Mouse (Mus musculus) Patski (cell line): ENCODE results near the gene Kpnb1. TPM values are rescaled to one million over a fixed set of nuclear protein-coding genes. Genes with fewer than 3 reads are reported as not detected.

ENCODE experiments used
- ATAC-seq: fragments of 100-300 bp; one replicate; pipeline ENCODE4 v1.8.0; 2021
- CTCF ChIA-PET: fragments of 350-600 bp; sonication (Branson Sonifier 250); formaldehyde crosslinking; loops from one replicate; lab custom pipeline; 2022; ENCODE audit warnings: inconsistent platforms; lab: Charles Lee
- POLR2A ChIA-PET: fragments of 350-600 bp; sonication (Branson Sonifier 250); formaldehyde crosslinking; loops from one replicate; lab custom pipeline; 2022; ENCODE audit warnings: antibody characterized with exemption, inconsistent platforms; lab: Charles Lee
- DNase-seq: peaks from one replicate; pipeline ENCODE4 v3.0.0-alpha.2; 2011; ENCODE audit warnings: low read depth, low spot score
- H3K27me3 ChIP-seq: fragments of 371-371 bp; one replicate; pipeline ENCODE4 v1.5.1; 2021
- CTCF ChIP-seq: fragments of 100-300 bp; IDR thresholded peaks from one replicate; pipeline ENCODE4 v1.5.1; 2021
- in situ Hi-C: fragments of 300-500 bp; cut with MboI; formaldehyde crosslinking; loops from 3 replicates; pipeline ENCODE4 v1.11.1; 2018; ENCODE audit warnings: low pct_unique_long_range_greater_than_20kb, mixed read lengths
- polyA plus RNA-seq: library from polyadenylated mRNA; unstranded; gene quantifications from one replicate; pipeline ENCODE4 v1.2.3, GENCODE M21; 2021

Gene Kpnb1
- polyA plus RNA-seq, 1 experiment from 2014 or later = 187 TPM

- no peak for ATAC-seq
- DNase-seq = no peak
- ChIA-PET POLR2A (no interaction called here), CTCF (no interaction called here)
- H3K27me3 ChIP-seq = peaks cover 45% of the 10 kb centered on the region
- no peak for TF ChIP-seq CTCF
- in situ Hi-C loops = no loop called here
These were observed 60.0 kb downstream of the Kpnb1 start for GRCm38 (mm10) chr11:97127470-97128223.

DNA sequence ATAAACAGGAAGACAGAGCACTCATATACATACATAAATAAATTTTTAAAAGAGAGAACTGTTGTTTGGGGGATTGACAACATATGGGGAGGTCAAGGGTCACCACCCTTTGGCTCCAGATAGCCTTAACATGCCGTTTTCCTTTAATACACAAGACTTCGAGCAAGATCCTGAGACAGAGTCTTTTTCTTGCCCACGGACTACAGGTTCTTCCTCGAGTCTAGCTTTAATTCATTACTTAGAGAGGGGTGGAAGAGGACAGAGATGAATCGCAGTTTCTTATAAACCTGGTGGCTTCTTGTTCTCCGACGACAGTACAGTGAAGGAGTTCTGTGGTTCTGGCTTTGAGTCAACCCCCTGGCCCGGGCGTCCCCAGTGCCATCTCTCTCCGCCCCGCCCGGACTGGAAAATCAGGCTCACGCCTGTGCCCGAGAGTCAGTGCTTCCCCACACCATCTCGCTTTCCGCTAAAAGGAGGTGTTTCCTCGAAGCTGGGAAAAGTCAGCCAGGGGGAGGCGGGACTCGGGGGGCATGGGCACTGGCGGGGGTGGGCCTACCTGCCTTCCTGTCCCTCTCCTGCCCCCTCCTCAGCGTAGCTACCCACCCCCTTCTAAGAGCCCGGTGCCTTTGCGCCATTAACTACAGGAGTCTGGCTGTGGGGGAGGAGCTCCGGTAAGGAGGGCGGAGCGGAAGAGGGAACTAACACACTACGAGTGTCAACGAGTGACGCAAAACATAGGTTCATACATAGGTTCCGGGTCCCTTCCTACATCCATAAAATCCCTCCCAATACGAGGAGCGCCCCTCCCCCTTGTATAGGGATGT, 60.8 kb downstream of the Kpnb1 start:
- DNase-seq (no peak), ATAC-seq (no peak)
- POLR2A ChIA-PET = no interaction called here
- in situ Hi-C loops = no loop called here
- CTCF ChIA-PET = no interaction called here
- no peak for TF ChIP-seq CTCF
- H3K27me3 ChIP-seq = peaks cover 40% of the 10 kb centered on the region

DNA sequence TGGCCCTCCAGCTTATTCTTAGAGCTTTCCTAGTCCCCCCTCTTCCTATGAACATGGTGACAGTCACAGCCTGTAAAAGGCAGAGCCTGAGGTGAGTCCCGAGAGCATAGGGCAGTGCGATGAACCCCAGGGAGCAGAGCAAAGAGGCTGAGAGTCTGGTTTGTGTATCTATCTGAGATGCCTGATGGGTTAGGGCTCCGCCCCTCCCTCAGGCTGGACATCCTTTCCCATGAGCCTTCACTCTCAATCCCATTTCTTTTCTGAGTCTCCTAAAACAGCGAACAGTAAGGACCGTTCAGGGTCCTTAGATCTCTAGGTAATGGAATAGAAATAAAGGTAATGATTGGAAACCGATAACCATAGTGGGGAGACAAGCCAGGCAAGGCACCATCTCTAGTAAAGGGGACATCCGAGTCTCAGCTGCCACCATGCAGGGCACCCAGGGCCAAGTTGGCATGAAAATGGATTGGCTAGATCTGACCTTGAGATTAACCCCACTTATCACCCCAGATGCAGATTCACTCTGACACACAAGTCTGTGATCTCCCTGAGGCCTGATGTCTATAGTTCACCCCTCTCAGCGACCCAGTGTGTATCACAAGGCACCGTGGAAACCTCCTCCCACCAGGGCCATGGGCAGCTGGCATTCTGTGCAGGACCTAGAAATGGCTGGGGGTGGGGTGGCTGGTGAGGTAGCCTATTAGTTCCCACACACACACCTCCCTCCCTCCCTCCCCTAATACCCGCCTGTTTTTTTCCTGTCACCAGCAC, 63.2 kb downstream of the Kpnb1 start:
- in situ Hi-C loops = no loop called here
- no peak for DNase-seq
- no peak for TF ChIP-seq CTCF
- ATAC-seq = no peak
- CTCF ChIA-PET = interaction anchor here (0.6 kb wide), 1 partner anchor 10 kb away, joined by 3 read pairs; no protein-coding TSS in a partner anchor
- POLR2A ChIA-PET = no interaction called here
- H3K27me3 ChIP-seq = peaks cover 26% of the 10 kb centered on the region

DNA sequence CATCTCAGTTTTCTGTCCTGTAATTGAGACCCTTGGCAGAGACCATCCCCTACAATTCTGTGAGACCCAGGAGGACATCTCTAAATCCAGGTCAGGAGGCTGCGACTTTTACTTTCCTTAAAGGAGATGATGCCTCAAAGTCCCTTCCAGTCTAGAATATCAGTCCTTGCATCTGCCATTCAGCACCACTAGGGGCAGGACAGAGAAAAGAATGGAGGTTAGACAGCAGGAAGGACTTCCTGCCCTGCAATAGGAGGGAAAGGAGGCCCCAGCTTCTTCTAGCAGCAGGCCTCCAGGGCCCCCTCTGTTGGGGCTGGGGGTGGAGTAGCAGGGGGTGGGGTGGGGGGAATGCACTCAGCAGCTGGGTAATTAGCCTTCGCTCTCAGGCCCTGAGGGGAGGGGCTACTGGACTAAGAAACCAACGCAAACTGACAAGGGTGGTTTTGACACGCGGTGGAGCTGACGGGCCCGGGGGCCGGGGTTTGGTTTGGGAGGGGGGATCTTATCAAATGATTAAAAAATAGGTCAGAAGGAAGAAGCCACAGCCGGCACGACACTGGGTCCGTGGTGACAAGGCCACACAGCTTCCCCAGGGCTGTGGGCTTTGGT, 64.3 kb downstream of the Kpnb1 start:
- ATAC-seq = no peak
- ChIA-PET POLR2A (no interaction called here), CTCF (interaction anchor here (0.6 kb wide), 1 partner anchor 9 kb away, joined by 3 read pairs; no protein-coding TSS in a partner anchor)
- no peak for TF ChIP-seq CTCF
- H3K27me3 ChIP-seq = peaks cover 16% of the 10 kb centered on the region
- no peak for DNase-seq
- in situ Hi-C loops = no loop called here

DNA sequence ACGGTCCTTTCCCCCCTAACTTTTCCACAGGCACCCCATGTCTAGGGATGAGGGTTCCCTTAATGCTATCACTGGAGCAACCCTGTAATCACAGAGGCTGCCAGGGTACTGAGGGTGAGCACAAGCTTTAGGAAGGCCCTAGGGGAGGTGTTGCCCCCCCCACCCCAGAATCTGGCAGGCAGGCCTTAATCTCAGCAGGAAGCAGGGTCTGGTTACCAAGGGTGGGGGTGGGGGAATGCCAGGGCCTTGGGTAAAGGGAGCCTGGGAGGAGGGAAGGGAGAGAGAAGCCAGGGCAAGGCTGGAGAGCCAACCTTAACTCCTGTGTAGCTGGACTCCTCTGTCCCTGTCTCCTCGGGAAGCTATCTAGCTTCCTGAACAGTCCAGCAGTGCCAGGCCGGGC, 67.0 kb downstream of the Kpnb1 start:
- ATAC-seq (no peak), DNase-seq (no peak)
- H3K27me3 ChIP-seq = peaks cover 23% of the 10 kb centered on the region
- CTCF ChIA-PET = no interaction called here
- POLR2A ChIA-PET = no interaction called here
- in situ Hi-C loops = no loop called here
- no peak for TF ChIP-seq CTCF

DNA sequence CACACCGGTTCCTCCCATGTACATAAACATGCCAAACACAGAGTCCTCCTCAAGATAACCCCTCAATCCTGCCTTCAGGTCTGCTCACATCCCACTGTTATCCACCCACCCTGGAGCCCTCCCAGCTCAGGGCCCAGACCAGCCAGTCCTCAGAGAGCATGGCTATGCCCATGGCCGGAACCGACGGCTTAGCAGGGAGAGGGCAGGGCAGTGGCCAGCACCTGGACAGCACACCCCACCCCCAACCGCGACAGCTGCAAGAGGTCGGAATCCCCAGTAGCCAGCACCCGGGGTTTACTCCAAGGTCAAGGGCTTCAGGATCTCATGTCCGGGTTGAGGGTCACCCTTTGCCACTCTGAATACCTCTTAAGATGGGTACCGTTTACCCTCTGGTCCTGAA, 67.5 kb downstream of the Kpnb1 start:
- in situ Hi-C loops = no loop called here
- ChIA-PET CTCF (no interaction called here), POLR2A (no interaction called here)
- ATAC-seq = no peak
- no peak for TF ChIP-seq CTCF
- H3K27me3 ChIP-seq = peaks cover 26% of the 10 kb centered on the region
- DNase-seq = no peak

DNA sequence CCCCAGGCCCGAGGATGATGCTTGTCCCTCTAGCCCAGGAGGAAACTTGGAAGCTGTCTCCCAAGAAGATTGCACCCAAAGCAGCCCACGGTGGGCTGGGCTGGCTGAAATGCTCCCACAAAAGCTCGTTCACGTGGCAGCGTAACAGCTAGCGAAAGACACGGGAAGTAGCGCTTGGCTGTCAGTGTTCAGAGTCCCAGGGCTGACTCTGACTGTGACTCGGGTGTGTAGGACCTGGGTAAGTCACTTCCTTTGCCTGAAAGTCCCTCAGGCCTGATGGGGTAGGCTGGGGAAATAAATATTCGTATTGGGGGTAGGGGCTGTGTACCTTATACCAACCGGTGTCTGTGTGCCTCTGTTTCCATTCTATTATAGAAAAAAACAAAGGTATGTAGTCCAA, 71.9 kb downstream of the Kpnb1 start:
- in situ Hi-C loops = no loop called here
- peaks cover 50% of the 10 kb centered on the region for H3K27me3 ChIP-seq
- TF ChIP-seq CTCF = no peak
- ChIA-PET POLR2A (interaction anchor here (0.5 to 0.6 kb wide), 2 partner anchors 20 to 858 kb away, joined by 3 read pairs; no protein-coding TSS in a partner anchor), CTCF (interaction anchor here (1.5 kb wide), 1 partner anchor 14 kb away, joined by 3 read pairs; no protein-coding TSS in a partner anchor)
- no peak for ATAC-seq
- no peak for DNase-seq

DNA sequence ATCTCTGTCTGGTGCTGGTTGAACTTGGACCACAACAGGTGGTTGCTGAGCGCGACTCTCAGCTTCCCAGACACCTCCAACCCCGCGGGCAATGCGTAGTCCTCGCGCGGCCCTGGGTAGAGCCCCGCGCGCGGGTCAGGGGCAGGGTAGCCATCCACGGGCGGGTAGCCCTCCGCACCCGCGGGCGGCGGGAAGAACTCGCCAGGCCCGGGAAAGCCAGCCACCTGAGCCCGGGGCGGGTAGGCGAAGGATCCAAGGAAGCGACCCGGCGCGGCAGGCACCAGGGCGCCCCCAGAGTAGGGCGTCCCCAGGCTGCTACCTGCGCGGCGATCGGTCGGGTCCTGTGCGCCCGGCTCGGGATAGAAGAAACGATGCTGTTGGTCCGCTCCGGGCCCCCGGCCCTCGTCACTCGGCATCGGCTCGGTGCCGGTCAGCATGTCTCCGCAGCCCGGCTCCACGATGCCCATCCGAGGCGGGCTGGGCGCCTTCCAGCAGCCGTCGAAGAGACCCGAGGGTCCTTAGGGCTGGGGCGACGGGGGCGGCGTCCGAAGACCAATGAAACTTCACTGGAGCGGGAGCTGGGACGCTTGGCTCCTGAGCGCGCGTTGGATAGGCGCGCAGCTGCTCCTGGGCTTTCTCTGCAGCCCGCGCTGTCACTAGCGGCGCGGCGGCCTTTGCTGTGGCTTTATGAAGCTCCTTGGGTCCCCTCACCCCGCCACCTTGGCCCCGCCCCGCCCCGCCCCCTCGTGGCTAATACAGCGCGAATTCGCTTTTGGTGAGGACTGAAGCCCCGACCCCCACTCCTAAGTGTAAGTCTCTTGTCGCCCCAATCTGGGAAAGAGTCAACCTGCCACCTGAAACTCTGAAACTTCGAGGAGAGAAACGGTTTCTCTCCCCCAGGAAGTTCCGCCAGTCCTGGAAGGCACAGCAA, 72.7 kb downstream of the Kpnb1 start, which contains the start of gene Tbx21:
Gene Tbx21, minus strand, starts transcription at position 661 of the 931 bp plus-strand sequence.
- TF ChIP-seq CTCF = no peak
- ChIA-PET CTCF (no interaction called here), POLR2A (no interaction called here)
- peaks cover 51% of the 10 kb centered on the region for H3K27me3 ChIP-seq
- in situ Hi-C loops = no loop called here
- DNase-seq (no peak), ATAC-seq (no peak)

DNA sequence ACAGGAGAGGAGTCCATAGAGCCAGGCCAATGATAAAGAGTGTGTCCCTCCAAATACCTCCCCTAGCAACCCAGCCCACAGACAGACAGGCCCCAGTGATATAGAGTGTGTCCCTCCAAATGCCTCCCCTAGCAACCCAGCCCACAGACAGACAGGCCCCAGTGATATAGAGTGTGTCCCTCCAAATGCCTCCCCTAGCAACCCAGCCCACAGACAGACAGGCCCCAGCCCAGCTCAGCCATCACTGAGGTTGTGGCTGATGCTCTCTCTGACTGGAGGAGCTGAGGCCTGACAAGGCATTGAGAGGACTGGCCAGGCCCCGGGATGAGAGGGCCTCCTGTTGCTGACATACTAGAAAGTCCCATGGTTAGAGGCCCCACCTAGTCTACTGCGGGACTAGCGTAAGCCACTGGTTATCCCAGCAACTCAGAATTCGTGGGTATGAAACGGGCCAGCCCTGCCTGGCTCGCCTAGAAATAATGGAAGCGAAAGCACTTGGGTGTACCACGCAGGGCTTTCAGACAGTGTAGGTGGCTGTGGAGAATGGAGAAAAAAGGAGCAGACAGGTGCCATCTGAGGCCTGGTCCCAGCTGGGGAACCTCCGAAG, 75.1 kb downstream of the Kpnb1 start:
- no peak for ATAC-seq
- CTCF ChIA-PET = no interaction called here
- H3K27me3 ChIP-seq = peaks cover 58% of the 10 kb centered on the region
- in situ Hi-C loops = no loop called here
- DNase-seq = no peak
- POLR2A ChIA-PET = no interaction called here
- TF ChIP-seq CTCF = no peak

Other genes starting within 250 kb of the Kpnb1 start
- 26.5 TPM for gene Pnpo, start 243.9 kb downstream of the Kpnb1 start, polyA plus RNA-seq
- gene Sp2, start 204.9 kb downstream of the Kpnb1 start, polyA plus RNA-seq = 13.0 TPM
- 0.53 TPM for gene Sp6, start 174.5 kb downstream of the Kpnb1 start, polyA plus RNA-seq
- 47.0 TPM for gene Scrn2, start 157.9 kb downstream of the Kpnb1 start, polyA plus RNA-seq
- 5.4 TPM for gene Lrrc46, start 146.5 kb downstream of the Kpnb1 start, polyA plus RNA-seq
- 87.0 TPM for gene Mrpl10, start 146.3 kb downstream of the Kpnb1 start, polyA plus RNA-seq
- 11.1 TPM for gene Osbpl7, start 137.3 kb downstream of the Kpnb1 start, polyA plus RNA-seq
- not detected for gene Tbx21, start 72.5 kb downstream of the Kpnb1 start, polyA plus RNA-seq
- 2.8 TPM for gene Tbkbp1, start 36.4 kb downstream of the Kpnb1 start, polyA plus RNA-seq
- gene Npepps, start 92.8 kb upstream of the Kpnb1 start, polyA plus RNA-seq = 114 TPM
- gene Mrpl45, start 127.8 kb upstream of the Kpnb1 start, polyA plus RNA-seq = 43.5 TPM
- 0.09 TPM for gene Gpr179, start 164.2 kb upstream of the Kpnb1 start, polyA plus RNA-seq
- 21.7 TPM for gene Socs7, start 174.7 kb upstream of the Kpnb1 start, polyA plus RNA-seq
- gene Arhgap23, start 227.7 kb upstream of the Kpnb1 start, polyA plus RNA-seq = 16.0 TPM